Mouse (Mus musculus) C2C12 (cell line): ENCODE results near the gene Kpna7. TPM values are rescaled to one million over a fixed set of nuclear protein-coding genes. Genes with fewer than 3 reads are reported as not detected.
A peak's percentile ranks its signal among the peaks of the same experiment; 100 is the strongest.

ENCODE experiments used
- H3K27me3 ChIP-seq: one replicate; pipeline ENCODE4 v1.6.1; 2011; ENCODE audit not compliant: control insufficient read depth, insufficient read depth, insufficient read length
- H3K36me3 ChIP-seq: one replicate; pipeline ENCODE4 v1.6.1; 2011; ENCODE audit not compliant: control insufficient read depth, insufficient read depth
- H3K4me3 ChIP-seq: one replicate; pipeline ENCODE4 v1.5.1; 2011; ENCODE audit warnings: mild to moderate bottlenecking, control low read depth; ENCODE audit not compliant: poor library complexity, insufficient read depth, severe bottlenecking
- H3K79me2 ChIP-seq: one replicate; pipeline ENCODE4 v1.6.1; 2011; ENCODE audit not compliant: control insufficient read depth, insufficient read depth
- H3K79me3 ChIP-seq: one replicate; pipeline ENCODE4 v1.6.1; 2011; ENCODE audit warnings: low read depth, control low read depth
- H3ac ChIP-seq: one replicate; pipeline ENCODE3; 2011; ENCODE audit warnings: low read depth; ENCODE audit not compliant: control insufficient read depth, insufficient read length
- CEBPB ChIP-seq: IDR thresholded peaks from one replicate; pipeline ENCODE4 v1.6.1; 2011; ENCODE audit warnings: low read depth, mild to moderate bottlenecking, control low read depth, moderate library complexity
- CTCF ChIP-seq: IDR thresholded peaks from one replicate; pipeline ENCODE4 v1.5.1; 2011; ENCODE audit not compliant: control insufficient read depth, insufficient read depth, insufficient read length
- FOSL1 ChIP-seq: IDR thresholded peaks from one replicate; pipeline ENCODE4 v1.8.0; 2011; ENCODE audit warnings: mild to moderate bottlenecking, low read length; ENCODE audit not compliant: poor library complexity, insufficient read depth, severe bottlenecking
- MAX ChIP-seq: IDR thresholded peaks from one replicate; pipeline ENCODE4 v1.6.1; 2011; ENCODE audit warnings: mild to moderate bottlenecking, control low read depth
- MYOD1 ChIP-seq: IDR thresholded peaks from one replicate; pipeline ENCODE4 v1.6.1; 2011; ENCODE audit warnings: low read depth; ENCODE audit not compliant: control insufficient read depth, insufficient read length
- MYOG ChIP-seq: IDR thresholded peaks from one replicate; pipeline ENCODE4 v1.6.1; 2011; ENCODE audit not compliant: control insufficient read depth, insufficient read length; ENCODE audit errors: extremely low read depth
- USF1 ChIP-seq: IDR thresholded peaks from one replicate; pipeline ENCODE4 v1.6.1; 2011; ENCODE audit warnings: low read depth, mild to moderate bottlenecking, control low read depth, moderate library complexity
- polyA plus RNA-seq: library from polyadenylated mRNA; unstranded; fragments of >200 nt; fragmentation: generic; extraction: Trizol; gene quantifications from one replicate; pipeline ENCODE4 v1.2.1, GENCODE M21; 2012; ENCODE audit warnings: missing spikeins

The Kpna7 gene
- polyA plus RNA-seq, 1 experiment, result not detected

- no peaks in the 10 kb centered on the region for H3K36me3 ChIP-seq
- TF ChIP-seq USF1 (no peak), MYOD1 (no peak), MYOG (no peak), FOSL1 (no peak), MAX (no peak), CEBPB (no peak), CTCF (no peak)
- no peak overlapping the region for H3K4me3 ChIP-seq
- no peaks in the 10 kb centered on the region for H3K79me2 ChIP-seq
- H3K79me3 ChIP-seq, result no peaks in the 10 kb centered on the region
- no peak overlapping the region for H3ac ChIP-seq
- no peaks in the 10 kb centered on the region for H3K27me3 ChIP-seq
Measured at GRCm38 (mm10) chr5:144998491-144998890, 85.3 kb downstream of the Kpna7 start.

GRCm38 (mm10) chr5:144990481-144990880 is 93.3 kb downstream of the Kpna7 start:
- TF ChIP-seq MAX (no peak), MYOG (no peak), FOSL1 (no peak), CEBPB (no peak), USF1 (no peak), MYOD1 (no peak), CTCF (no peak)
- Histone ChIP-seq H3K36me3 (no peaks in the 10 kb centered on the region), H3ac (no peak overlapping the region), H3K27me3 (no peaks in the 10 kb centered on the region), H3K79me3 (no peaks in the 10 kb centered on the region), H3K4me3 (no peak overlapping the region), H3K79me2 (no peaks in the 10 kb centered on the region)

GRCm38 (mm10) chr5:144990051-144990450 is 93.8 kb downstream of the Kpna7 start:
- Histone ChIP-seq H3K79me3 (no peaks in the 10 kb centered on the region), H3K36me3 (no peaks in the 10 kb centered on the region), H3K79me2 (no peaks in the 10 kb centered on the region), H3K4me3 (no peak overlapping the region), H3ac (no peak overlapping the region), H3K27me3 (no peaks in the 10 kb centered on the region)
- TF ChIP-seq CEBPB (no peak), MAX (no peak), MYOG (no peak), MYOD1 (no peak), FOSL1 (no peak), CTCF (no peak), USF1 (no peak)

- Histone ChIP-seq H3K4me3 (no peak overlapping the region), H3K27me3 (no peaks in the 10 kb centered on the region), H3K79me2 (no peaks in the 10 kb centered on the region), H3K36me3 (no peaks in the 10 kb centered on the region), H3ac (no peak overlapping the region), H3K79me3 (no peaks in the 10 kb centered on the region)
- TF ChIP-seq CTCF (no peak), MAX (no peak), MYOG (no peak), MYOD1 (no peak), CEBPB (no peak), USF1 (no peak), FOSL1 (no peak)
Measured at GRCm38 (mm10) chr5:144989061-144989405, 94.8 kb downstream of the Kpna7 start.

GRCm38 (mm10) chr5:144988340-144989060 is 95.3 kb downstream of the Kpna7 start:
- TF ChIP-seq MAX (no peak), MYOD1 (no peak), CEBPB (no peak), MYOG (no peak), FOSL1 (no peak), USF1 (peak; percentile 41), CTCF (peak; percentile 63)
- no peaks in the 10 kb centered on the region for H3K79me3 ChIP-seq
- no peak overlapping the region for H3ac ChIP-seq
- no peak overlapping the region for H3K4me3 ChIP-seq
- no peaks in the 10 kb centered on the region for H3K36me3 ChIP-seq
- no peaks in the 10 kb centered on the region for H3K27me3 ChIP-seq
- no peaks in the 10 kb centered on the region for H3K79me2 ChIP-seq

- Histone ChIP-seq H3K79me2 (no peaks in the 10 kb centered on the region), H3K4me3 (peak overlapping the region; percentile 6), H3K36me3 (no peaks in the 10 kb centered on the region), H3K27me3 (no peaks in the 10 kb centered on the region), H3ac (no peak overlapping the region), H3K79me3 (no peaks in the 10 kb centered on the region)
- TF ChIP-seq MYOD1 (no peak), MYOG (no peak), CEBPB (no peak), CTCF (no peak), USF1 (no peak), FOSL1 (no peak), MAX (no peak)
Measured at GRCm38 (mm10) chr5:144987561-144987960, 96.3 kb downstream of the Kpna7 start.
